Mouse (Mus musculus) left cerebral cortex, adult 18-20 months (tissue): ENCODE measurements around the gene Bcl2l13. TPM values are rescaled to one million over a fixed set of nuclear protein-coding genes. Genes with fewer than 3 reads are reported as not detected.
"Not testable (repeated sequence)": the region's sequence is repeated elsewhere in the genome, so short reads cannot be mapped to it uniquely, and the experiment has no call there.

Source experiments
- DNase-seq, 2 experiments: peaks; one replicate each; pipeline ENCODE4 v3.0.0; 2021 to 2022; ENCODE audit warnings: low spot score in 2 of 2, mixed read lengths in 1 of 2
- total RNA-seq, 2 experiments: library from RNA; stranded (reverse); gene quantifications; 2 replicates each; pipeline ENCODE4 v1.2.3; 2021

The Bcl2l13 gene
- total RNA-seq, 2 experiments from 2014 or later, result 43.3 to 48.1 TPM

GRCm38 (mm10) chr6:120898188-120898833, 62.3 kb downstream of the Bcl2l13 start:
- peak in 1 of 2 experiments; percentile 44 for DNase-seq

GRCm38 (mm10) chr6:120901776-120902645, 66.0 kb downstream of the Bcl2l13 start:
- DNase-seq, result no peak

- no peak for DNase-seq
Measured at GRCm38 (mm10) chr6:120903450-120903912, 67.5 kb downstream of the Bcl2l13 start.

- no peak for DNase-seq
Measured at GRCm38 (mm10) chr6:120903961-120904360, 67.9 kb downstream of the Bcl2l13 start.

- DNase-seq, result no peak
Measured at GRCm38 (mm10) chr6:120905111-120905510, 69.1 kb downstream of the Bcl2l13 start.

- no peak for DNase-seq
Measured at GRCm38 (mm10) chr6:120906521-120906920, 70.5 kb downstream of the Bcl2l13 start.

- not testable (repeated sequence) for DNase-seq
Measured at GRCm38 (mm10) chr6:120907876-120908597, 72.0 kb downstream of the Bcl2l13 start.

- DNase-seq, result no peak
Measured at GRCm38 (mm10) chr6:120909501-120909900, 73.5 kb downstream of the Bcl2l13 start.

GRCm38 (mm10) chr6:120911213-120912007, 75.4 kb downstream of the Bcl2l13 start:
- DNase-seq, result no peak

GRCm38 (mm10) chr6:120912931-120913330, 76.9 kb downstream of the Bcl2l13 start:
- DNase-seq, result no peak

GRCm38 (mm10) chr6:120913783-120914182, 77.8 kb downstream of the Bcl2l13 start:
- DNase-seq, result no peak

GRCm38 (mm10) chr6:120914533-120914910, 78.5 kb downstream of the Bcl2l13 start:
- DNase-seq, result no peak

GRCm38 (mm10) chr6:120914911-120915648, 79.1 kb downstream of the Bcl2l13 start:
- DNase-seq, result peak; percentile 27 to 28

- no peak for DNase-seq
Measured at GRCm38 (mm10) chr6:120915649-120915975, 79.6 kb downstream of the Bcl2l13 start.

GRCm38 (mm10) chr6:120916074-120916971, 80.3 kb downstream of the Bcl2l13 start, which contains the start of gene Bid:
Gene Bid, minus strand, starts transcription at chr6:120916853.
- peak; percentile 69 to 80 for DNase-seq

- not testable (repeated sequence) for DNase-seq
Measured at GRCm38 (mm10) chr6:120916972-120917881, 81.2 kb downstream of the Bcl2l13 start.

GRCm38 (mm10) chr6:120917975-120918374, 82.0 kb downstream of the Bcl2l13 start:
- DNase-seq, result no peak

GRCm38 (mm10) chr6:120924791-120925321, 88.8 kb downstream of the Bcl2l13 start:
- not testable (repeated sequence) for DNase-seq
